Mouse (Mus musculus): Measurements from ENCODE around the gene Syt9.

Syt9 gene

DNA sequence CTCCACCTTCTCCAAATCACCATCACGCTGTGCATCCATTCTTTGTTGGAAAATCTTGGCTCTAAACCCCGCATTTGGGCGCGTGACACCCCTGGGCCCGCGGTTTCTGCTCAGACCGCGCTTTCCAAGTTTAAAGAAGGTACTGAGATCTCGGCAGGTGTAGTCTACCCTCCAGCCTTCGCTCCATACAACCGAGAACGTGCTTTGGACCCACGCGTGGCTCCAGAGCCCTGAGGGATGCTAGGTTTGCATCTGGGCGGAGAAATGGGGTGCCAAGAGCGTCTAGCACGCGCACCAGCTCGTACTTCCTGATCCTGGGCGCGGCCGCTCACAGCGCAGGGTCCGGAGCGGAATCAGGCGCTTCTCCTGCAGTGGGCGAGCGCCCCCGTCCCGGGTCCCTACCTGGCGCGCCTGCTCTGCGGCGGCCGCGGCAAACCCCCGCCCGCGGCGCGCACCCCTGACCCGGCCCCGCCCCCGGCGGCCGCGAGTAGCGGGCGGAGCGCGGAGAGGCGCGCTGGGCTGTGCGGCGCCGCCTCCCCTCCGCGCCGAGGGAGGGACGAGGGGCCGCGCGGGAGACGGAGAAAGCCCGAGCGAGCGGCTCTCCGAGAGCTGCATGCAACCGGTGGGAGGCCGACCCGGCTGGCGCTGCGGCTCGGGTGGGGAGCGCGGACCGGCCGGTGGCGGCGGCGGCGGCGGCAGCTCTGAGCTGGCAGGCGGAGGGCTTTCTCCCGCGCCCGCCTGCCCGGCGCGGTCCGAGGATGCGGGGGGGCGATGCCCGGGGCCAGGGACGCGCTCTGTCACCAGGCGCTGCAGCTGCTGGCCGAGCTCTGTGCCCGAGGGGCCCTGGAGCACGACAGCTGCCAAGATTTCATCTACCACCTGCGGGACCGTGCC is at the start of gene Syt9:
Syt9 (plus strand) TSS at position 497 of the 894 bp plus-strand sequence.
- peak; percentile 27 to 53 for DNase-seq (ENCODE audit: low spot score in 2 of 2)

DNA sequence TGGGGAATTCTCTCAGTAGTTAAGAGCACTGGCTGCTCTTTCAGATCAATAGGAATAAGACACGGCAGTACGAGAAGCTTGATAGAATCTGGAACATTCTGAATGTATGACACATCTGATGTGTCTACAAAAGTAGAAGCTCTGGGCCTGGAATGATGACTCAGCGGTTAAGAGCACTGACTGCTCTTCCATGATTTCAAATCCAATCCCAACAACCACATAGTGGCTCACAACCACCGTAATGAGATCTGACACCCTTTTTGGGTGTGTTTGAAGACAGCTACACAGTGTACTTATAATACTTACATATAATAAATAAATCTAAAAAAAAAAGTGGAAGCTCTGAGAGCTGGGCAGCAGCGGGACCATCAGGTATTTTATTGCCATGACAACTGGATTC is 31.5 kb upstream of the Syt9 start:
- no peak for DNase-seq (ENCODE audit: low spot score in 2 of 2)

DNA sequence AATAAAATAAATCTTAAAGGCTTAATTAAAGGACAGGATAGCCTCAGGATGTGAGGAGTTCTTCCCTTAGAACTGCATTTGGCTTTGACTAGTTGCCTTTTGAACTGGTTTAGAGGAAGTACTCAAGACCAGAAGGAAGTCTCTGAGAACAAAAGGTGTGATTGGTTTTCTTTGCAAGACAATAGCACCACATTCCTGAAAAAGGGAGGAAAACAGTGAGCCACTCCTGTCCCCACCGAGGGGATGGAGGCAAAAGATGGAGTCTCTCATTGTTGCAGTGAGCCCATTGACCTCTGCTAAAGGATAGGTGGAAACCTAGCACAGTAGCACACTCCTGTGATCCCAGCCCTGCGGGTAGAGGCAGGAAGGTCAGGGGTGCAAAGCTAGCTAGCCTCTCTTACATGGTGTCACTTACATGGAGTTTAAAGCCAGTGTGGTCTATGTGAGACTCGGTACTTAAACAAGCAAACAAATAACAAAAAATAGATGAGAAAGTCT is 30.9 kb upstream of the Syt9 start:
- no peak for DNase-seq (ENCODE audit: low spot score in 2 of 2)

DNA sequence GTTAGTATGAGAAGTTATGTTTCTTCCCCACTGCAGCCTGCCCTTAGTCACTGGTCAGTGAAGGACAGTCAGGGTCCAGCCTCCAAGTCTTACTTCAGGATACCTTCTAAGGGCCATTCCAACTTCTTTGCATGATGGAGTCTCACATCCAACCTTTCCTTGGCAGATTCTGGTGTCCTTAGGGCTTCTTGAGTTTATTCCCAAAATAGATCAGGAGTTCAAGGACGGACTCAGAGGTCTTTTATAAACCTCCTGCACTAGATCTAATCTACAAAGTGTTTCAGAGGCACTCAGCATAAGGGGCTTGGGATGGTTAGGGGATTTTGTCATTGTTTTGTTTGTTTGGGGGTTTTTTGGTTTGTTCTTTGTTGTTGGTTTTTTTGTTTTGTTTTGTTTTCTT is 30.3 kb upstream of the Syt9 start:
- DNase-seq (ENCODE audit: low spot score in 2 of 2), result no peak

DNA sequence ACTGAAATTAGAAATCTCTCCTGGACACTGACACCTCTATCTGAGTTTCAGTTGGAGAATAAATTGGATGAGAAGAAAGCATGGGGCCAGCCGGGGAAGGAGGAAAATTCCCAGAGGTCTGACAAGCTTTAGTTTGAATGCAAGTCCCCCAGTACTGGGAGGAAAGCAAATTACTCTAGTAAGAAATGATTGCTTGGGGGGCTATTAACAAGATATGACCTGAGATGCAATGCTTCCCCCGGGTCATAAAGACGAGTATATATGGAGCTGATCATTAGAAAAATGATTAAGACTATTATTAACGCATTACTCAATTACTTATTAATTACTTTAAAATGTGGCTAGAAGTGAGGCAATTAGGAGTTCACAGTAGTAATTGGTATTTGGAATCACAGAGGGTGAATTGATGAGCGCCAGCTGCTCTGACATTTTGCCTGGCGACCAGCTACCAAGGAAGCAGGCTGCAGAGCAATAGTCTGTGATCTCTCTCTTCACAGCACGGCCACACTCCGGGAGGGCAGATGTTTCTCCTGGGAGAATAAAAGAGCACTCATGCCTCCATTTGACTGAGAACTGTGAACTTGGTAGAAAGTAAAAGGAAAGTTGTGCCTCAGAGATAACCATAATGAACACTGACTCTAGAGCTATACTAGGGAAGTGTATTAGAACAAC is 28.9 kb upstream of the Syt9 start:
- no peak for DNase-seq (ENCODE audit: low spot score in 2 of 2)

DNA sequence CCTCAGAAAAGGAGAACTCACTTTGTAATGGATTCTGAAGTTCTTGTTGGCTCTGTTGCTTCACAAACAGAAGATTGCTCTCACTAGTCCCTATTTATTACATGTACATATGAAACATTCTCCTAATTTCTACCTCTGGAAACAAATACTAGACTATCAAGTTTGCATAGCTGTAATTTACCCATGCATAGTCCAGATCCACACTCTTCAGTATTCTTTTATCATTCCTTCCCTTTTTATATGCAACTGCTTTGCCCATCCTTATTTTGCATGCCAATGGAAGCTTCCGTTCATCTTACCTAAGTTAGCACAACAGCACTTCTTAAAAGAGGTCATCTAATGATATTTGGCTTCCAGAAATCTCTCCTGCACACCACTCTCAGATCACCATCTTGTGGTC is 21.3 kb upstream of the Syt9 start:
- no peak for DNase-seq (ENCODE audit: low spot score in 2 of 2)

DNA sequence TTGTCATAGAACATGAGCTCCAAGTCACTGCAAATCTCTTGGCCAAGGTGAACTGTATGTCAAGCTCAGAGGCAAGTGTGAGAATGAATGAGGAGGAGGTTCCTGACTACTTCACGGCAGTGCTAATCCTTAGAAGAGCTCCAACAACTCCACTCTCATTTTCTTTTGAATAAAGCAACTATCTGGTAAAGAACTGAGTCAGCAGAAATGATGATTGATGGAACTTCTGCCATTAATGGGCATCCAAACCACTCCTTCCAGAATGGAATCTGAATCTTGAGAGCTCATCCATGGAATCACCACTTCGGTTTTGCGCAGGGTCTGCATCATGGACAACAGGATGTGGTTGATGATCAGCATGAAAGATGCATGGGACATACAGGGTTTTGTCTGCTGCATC is 8.4 kb upstream of the Syt9 start:
- no peak for DNase-seq (ENCODE audit: low spot score in 2 of 2)

DNA sequence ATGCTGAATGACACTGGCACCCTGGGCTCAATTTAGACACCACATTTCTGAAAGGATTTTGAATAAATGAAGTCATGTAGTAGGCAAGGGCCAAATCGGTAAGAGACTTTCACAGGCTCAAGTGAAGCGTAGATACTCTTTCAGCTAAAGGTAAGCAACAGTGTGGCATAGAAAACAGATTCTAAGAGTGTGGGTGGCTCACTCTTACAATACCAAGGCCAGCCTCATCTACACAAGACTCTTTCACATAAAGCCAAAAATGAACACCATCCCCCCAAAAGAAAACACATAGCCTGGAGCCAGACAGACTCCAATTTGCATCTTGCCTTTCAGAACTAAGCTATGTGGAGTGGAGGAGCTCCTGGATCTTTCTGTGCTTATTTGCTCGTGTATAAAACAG is 7.9 kb upstream of the Syt9 start:
- DNase-seq (ENCODE audit: low spot score in 2 of 2), result no peak

DNA sequence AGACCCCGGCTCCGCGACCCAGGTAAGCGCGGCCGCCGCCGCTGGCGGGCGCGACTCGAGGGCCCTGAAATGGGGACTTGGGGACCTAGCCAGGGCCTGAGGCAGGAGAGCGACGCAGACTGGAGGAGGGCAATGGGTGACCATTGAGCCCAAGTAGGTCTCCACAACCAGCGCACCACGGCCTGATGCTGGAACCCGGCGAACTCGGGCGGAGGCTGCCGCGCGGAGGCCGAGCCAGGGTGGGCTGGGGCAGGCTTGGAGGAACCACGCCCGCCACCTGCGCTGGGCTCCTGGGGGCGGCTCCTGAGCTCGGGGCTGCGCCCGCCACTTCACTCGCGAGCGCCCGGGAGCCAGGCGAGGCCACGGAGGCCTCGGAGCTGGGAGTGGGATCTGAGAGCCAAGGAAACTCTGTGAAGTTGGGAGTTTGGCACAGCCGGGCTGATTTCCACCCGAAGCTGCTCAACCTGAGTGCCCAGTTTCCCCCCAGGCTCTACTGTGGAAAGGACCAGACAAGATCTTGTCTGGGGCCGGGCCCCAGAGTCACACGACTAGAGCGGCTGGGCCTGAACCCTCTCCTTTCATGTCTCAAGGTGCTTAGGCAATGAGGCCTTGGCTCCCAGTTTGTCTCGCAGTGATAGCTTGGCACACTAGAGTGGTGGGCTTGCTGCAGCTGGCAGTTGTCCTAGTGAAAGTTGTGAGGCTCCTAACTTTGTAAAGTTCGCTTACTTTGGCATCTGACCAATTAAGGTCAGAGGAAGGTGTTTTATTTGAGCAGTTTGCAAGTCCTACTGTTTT is 795 bp downstream of the Syt9 start:
- DNase-seq (ENCODE audit: low spot score in 2 of 2), result no peak

DNA sequence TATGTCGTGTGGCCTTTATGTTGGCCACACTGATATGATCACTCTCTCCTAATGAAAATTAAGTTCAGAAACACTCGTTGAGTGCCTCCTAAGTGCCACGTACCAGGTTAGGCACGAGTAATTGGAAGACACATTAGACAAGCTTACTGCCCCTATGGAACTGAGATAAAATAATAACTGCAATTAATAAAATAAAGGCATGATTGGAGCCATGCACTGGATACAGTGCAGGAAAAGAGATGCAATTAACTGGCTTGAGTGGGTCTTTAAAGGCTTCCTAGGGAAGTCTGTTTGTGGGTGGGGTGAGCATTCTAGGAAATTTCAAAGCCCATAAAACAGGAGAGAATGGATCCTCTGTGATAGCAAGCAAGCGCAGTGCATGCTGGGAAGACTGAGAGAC is 10.0 kb downstream of the Syt9 start:
- DNase-seq (ENCODE audit: low spot score in 2 of 2), result no peak

DNA sequence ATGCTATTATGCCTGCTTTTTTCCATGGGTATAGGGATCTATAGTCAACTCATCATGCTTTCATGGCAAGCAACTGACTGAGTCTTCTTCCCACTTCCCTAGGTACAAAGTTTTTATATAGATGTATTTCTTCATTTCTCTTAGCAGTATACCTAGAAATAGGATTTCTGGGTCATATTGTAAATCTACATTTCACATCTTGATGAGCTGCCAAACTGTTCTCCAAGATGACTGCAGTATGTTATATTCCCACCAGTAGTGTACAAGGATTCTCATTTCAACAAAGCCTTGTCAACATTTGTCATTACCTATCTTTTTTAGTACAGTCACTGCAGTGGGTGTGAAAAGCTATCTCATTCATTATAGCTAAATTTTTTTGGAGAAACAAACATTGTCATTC is 19.1 kb downstream of the Syt9 start:
- no peak for DNase-seq (ENCODE audit: low spot score in 2 of 2)

DNA sequence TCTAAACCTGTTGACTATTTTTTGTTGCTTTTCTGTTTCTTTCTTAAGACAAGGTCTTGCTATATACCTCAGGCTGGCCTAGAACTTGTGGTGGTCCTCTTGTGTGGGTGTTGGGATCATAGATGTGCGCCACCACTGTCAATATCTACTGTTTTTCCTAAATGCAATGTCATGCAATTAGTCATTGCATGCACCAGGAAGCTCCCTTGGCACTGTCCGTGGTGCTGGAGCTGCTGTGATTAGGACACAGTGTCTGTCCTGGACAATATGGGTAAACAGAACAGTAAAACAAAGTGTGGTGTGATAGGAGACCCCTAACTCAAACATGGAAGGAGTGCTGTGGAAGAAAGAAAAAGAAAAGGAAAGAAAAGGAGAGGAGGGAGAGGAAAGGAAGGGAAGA is 22.2 kb downstream of the Syt9 start:
- no peak for DNase-seq (ENCODE audit: low spot score in 2 of 2)

DNA sequence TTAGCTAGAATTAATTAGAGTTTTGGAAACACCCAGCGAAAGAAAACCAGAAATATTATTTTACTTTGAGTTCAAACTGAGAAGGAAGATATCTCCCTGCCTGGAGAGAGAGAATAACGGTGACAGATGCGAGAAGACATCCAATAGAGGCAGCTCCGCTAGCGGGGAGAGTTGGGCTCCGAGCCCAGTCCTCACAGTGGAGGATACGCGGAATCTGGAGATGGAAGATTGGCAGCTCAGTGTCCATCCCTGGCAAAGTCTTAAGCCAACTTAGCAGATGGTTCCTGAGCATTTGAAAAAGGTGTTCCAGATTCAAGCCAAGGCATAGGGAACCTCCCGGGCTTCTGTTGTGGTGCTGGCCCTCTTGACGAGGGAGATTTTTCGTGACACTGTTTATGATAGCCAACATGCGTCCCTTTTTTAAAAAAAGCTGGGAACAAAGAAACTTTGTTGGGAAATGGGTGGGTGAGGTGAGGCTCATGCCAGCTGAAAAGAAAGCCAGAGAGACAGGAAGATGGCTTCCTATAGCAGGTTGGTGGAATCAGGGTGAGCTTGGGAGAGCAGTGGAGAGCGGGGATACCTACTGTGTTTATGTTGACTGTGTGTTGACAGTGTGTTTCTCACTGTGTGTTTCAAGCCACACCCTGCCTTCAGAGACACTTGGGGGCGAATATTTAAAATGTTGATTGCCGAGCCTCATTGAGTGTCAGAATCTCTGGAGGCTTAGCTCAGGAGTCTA is 29.7 kb downstream of the Syt9 start:
- DNase-seq (ENCODE audit: low spot score in 2 of 2), result peak in 1 of 2 experiments; percentile 77

DNA sequence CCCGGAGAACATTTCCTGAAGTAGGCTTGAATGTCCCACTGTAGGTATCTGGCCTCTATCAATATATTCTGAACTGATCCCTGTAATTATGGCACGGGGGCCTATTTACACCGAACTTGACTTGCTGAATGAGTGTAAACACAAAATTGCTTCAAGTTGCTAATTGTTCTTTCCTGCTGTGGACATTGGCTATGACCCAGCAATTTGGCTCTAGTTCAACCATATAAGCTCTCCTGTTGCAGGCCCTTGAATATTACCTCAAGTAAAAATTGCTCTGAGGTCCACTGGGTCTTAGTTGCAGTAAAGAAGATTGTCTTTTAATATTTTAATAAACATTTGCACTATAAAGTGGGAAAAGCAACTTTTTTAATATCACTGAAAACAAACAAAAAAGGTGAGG is 32.7 kb downstream of the Syt9 start:
- no peak for DNase-seq (ENCODE audit: low spot score in 2 of 2)

DNA sequence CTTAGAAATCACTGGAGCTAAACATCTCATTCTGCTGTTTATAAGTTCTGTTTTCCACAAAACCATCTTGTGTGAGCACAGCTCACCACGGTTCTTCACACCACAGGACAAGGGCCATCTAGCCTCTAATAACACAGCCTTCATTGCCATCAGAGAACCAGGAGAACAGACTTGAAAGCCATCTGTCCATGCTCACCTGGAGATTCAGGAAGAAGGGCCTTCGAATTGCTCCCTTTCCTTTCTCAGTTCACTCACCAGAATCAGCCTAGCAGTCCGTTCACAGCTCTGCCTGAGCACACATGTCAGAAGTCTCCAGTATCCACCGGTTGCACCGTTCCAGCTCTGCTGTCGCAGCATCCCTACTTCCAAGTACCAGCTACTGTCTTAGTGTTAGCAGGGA is 44.4 kb downstream of the Syt9 start:
- no peak for DNase-seq (ENCODE audit: low spot score in 2 of 2)

DNA sequence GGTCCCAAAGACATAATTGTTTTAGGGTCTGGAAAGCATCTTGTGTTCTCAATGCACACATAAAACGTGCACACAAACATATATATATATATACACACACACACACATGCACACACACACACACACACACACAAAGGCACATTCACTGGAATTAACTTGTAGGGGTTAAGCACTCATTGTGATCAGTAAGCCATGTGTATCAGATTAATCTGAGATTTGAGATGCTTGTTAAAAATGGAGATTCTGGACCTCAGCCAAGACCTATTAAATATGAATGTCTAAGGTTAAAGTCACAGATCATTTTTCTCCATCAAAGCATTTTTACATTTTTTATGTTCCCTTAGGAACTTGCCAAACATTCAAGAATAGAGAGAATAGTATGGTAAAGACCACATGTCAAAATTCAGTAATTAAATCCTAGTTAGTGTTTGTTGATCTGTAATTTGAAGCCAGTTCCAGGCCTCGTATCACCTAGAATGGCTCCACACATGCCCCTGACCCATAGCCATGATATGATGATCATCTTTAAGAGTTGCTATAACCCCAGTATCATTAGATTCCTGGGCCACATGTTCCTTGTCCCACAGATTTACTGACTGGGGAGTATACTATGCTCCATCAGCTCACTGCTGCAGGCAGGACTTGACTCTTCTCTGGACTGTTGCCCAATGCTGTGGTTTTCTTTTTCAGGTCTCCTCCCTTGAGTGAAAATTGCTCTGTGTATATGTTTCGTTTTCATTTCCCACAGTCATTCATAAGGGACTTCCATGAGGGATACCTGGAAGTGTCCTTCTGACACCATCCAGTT is 46.7 kb downstream of the Syt9 start:
- no peak for DNase-seq (ENCODE audit: low spot score in 2 of 2)

DNA sequence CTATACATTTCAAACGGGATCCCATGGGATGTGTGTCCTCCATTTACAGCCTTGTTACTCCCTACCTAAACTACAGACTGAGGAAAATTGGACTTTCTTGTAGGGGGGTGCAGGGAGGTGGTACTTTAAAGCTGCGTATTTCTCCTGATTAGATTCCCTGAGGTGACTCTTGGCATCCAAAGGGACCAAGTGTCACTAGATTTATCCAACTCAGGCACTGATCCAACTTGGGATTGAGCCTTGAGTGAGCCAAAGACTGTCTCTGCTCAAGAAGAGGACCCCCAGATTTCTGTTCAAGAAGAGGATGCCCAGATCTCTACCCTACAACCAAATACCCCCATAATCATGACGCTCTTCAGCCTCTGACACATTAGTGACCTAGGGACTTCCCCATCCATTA is 66.9 kb downstream of the Syt9 start:
- DNase-seq (ENCODE audit: low spot score in 2 of 2), result no peak

DNA sequence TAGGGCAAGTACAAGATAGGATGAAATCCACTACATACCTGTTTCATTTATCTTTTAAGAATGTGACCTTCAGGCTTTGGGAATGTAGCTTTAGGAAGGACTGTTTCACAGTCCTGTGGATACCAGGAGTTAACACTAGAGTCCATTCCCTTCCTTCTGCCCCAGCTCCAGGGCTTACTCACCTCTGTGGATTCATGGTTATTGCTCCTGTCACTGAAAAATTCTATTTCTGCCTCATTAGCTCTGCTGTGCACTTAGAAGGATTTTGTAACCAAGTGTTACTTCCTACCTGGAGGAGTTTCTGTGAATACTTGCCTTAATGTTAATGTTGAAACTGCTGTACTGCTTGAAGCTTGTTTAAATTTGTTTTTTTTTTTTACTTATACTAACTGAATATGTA is 74.1 kb downstream of the Syt9 start:
- DNase-seq (ENCODE audit: low spot score in 2 of 2), result no peak

DNA sequence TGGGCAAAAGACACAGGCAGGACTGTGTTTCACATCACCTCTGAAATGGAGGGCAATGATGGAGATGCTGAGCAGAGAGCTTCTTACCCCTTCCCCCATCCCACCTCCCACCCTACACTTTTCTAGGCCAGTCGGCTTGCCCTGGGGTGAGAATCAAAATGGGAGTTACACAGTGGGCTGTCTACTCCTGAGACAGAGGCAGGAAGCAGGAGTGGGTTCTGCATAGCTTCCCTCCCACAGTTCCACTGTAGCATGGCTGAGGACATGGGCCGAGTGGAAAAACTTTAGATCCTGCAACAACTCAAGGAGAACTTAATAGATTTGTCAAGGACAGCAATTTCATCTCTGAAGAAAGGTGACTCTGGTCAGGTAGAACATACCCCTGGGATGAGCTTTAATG is 84.1 kb downstream of the Syt9 start:
- DNase-seq (ENCODE audit: low spot score in 2 of 2), result no peak

DNA sequence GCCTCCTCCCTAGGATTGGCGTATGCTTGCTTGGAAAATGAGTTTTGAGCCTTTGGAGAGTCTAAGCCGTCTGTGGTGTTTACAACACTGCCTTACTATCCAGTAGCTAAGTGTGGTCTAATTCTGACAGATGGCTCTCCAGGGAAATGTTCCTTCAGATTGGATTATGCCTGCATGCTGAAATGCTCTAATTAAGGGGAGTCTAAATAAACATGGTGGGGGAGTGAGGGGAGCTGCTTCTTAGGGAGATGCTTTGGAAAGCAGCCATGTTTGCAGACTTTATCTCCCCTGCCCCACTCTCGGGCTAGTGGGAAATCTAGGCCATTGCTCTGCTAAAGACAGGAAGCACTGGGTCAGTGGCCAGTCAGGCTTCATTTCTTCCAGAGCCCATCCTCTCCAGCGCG is 84.6 kb downstream of the Syt9 start:
- no peak for DNase-seq (ENCODE audit: low spot score in 2 of 2)

DNA sequence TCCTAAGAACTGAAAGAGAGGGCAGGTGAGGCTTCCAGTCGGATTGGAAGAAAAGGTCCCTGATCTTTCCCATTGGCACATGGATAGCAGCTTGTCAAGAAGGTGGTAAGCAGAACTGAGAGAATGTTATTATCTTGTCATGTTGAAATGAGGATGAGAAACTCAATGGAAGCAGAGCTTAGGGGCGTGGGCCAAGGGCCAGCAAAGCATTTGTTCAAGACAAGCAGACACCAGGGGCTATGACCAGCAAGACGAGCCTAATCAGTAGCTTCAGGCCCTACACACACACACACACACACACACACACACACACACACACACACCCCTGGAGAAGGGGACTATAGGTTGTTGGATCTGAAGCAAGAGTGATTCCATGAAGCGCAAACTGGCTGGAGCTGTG is 90.6 kb downstream of the Syt9 start:
- DNase-seq (ENCODE audit: low spot score in 2 of 2), result no peak
